Mouse (Mus musculus): Measurements from ENCODE around the gene Itgb4.
A peak's percentile ranks its signal among the peaks of the same experiment; 100 is the strongest.

Itgb4 gene

DNA sequence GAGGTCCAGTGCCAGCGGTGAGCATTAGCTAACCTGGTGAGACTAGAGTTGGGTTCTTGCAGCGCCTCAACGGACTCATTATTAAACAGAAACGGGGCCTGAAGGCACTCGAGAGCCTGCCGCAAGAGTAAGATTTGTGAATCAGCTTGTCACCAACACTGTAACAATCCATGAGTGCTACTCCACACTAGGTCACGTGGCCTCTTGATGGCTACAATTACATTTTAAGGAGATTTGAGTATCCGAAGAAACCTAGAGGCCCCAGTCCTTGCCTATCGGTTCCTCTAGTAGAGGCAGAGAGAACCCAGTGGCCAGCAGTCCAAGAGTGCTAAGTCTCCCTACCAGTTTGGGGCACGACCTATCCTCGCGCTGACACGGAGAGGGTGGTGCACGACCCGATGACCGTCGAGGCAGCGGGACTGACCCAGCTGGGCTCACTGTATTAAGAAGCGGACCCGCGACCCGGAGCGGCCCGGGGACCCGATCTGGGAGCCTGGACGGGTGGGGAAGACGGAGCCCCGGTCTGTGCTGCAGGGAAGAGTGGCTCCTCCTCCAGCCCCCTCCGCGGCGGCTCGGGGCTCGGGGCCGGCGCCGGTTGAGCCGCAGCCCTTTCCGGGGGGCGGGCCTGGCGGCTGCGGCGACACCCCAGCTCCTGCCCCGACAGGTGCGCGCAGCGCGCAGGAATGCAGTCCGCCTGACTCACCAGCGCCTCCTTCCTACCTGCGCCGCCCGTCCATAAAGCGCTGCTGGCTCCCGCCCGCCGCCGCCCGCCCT is at the start of gene Itgb4:
Itgb4 (plus strand) TSS at position 401 of the 774 bp plus-strand sequence.
- DNase-seq (ENCODE audit: low read depth, low spot score) = peak; percentile 64
- Histone ChIP-seq H3K27me3 (ENCODE audit: control insufficient read depth, insufficient read depth, low read length, poor library complexity, severe bottlenecking) (no peaks in the 10 kb centered on the region), H3K36me3 (ENCODE audit: control insufficient read depth, insufficient read depth, low read length, poor library complexity, severe bottlenecking) (no peaks in the 10 kb centered on the region)

DNA sequence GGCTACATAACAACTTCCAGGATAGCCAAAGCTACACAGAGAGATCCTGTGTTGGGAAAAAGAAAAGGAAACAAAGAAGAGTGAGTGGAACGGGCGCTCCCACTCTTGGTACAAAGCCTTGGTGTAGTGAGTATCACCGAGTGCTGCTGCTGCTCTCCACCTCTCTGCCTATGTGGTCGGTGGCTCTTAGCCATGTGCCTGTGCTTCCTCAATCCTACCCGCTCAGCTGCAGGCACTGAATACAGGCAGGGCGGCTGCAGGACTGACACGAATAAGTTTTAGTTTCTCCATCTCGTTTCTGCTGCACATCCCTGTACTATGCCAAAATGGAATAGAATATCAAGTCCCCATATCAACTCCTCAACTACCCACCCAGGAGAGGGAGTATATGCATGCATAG is 45.5 kb upstream of the Itgb4 start:
- H3K27me3 ChIP-seq (ENCODE audit: control insufficient read depth, insufficient read depth, low read length, poor library complexity, severe bottlenecking) = no peaks in the 10 kb centered on the region
- peak; percentile 58 for DNase-seq (ENCODE audit: low read depth, low spot score)
- H3K36me3 ChIP-seq (ENCODE audit: control insufficient read depth, insufficient read depth, low read length, poor library complexity, severe bottlenecking) = peaks cover 2% of the 10 kb centered on the region

DNA sequence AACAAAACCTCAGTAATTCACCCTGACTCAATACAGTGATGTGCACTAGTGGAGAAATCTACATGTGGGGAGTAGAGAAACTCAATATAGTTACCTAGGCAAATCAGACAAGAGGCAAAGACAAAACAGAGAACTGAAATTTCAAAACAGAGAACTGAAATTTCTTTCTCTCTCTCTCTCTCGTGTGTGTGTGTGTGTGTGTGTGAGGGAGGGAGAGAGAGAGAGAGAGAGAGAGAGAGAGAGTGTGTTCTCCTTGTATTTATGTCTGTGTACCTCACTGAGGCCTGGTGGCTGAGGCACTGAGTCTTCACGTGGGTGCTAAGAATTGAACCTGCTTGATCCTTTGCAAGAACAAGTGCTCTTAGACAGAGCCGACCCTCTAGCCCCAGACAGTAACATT is 44.7 kb upstream of the Itgb4 start:
- H3K27me3 ChIP-seq (ENCODE audit: control insufficient read depth, insufficient read depth, low read length, poor library complexity, severe bottlenecking) = no peaks in the 10 kb centered on the region
- no peaks in the 10 kb centered on the region for H3K36me3 ChIP-seq (ENCODE audit: control insufficient read depth, insufficient read depth, low read length, poor library complexity, severe bottlenecking)
- peak; percentile 83 for DNase-seq (ENCODE audit: low read depth, low spot score)

DNA sequence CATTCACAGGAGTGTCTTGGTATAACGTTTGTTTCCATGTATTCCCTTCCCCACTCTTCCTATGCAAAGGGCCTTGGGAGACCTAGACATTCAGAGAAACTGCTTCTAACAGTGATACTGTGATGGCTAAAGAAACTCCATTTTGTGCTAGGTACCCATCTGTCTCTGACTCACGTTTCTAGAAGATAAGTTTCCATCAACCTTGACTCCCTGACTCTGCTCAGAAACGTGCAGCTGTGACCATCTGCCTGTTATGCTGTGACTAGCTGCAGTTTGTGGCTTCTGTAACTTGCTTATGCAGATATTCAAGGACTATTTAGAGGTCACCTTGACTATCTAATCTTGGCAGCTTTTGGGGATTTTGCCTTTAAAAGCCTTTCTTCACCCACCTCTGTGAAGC is 43.3 kb upstream of the Itgb4 start:
- H3K36me3 ChIP-seq (ENCODE audit: control insufficient read depth, insufficient read depth, low read length, poor library complexity, severe bottlenecking) = peaks cover 3% of the 10 kb centered on the region; the same call in 1 of the 2 replicates
- DNase-seq (ENCODE audit: low read depth, low spot score) = no peak
- H3K27me3 ChIP-seq (ENCODE audit: control insufficient read depth, insufficient read depth, low read length, poor library complexity, severe bottlenecking) = no peaks in the 10 kb centered on the region

- peak; percentile 99 for DNase-seq (ENCODE audit: low read depth, low spot score)
- H3K27me3 ChIP-seq (ENCODE audit: control insufficient read depth, insufficient read depth, low read length, poor library complexity, severe bottlenecking) = no peaks in the 10 kb centered on the region
- H3K36me3 ChIP-seq (ENCODE audit: control insufficient read depth, insufficient read depth, low read length, poor library complexity, severe bottlenecking) = peaks cover 7% of the 10 kb centered on the region; the same call in 1 of the 2 replicates
Observed at GRCm38 (mm10) chr11:115933108-115933746, 41.3 kb upstream of the Itgb4 start, which contains the start of the genes Sap30bp and Recql5. Gene Sap30bp, plus strand, starts transcription at chr11:115933282. Gene Recql5, minus strand, starts transcription at chr11:115933477.

DNA sequence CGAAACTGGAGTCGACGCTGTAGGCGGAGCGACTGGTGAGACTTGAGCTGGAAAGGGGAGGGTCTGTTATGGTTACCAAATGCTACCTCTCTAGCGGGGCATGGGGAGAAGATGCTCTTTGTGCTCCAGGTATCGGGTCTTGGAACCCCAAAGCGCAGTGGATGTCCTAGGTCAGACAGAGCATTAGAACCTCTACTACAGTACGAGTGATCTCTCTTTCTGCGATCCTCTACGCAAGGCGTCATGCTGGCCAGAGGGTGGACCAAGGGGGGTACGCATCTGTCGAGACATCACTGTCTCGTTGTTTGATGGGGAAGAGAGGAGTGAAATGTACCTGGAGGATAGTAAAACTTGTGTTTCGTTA is 40.8 kb upstream of the Itgb4 start:
- H3K27me3 ChIP-seq (ENCODE audit: control insufficient read depth, insufficient read depth, low read length, poor library complexity, severe bottlenecking) = no peaks in the 10 kb centered on the region
- H3K36me3 ChIP-seq (ENCODE audit: control insufficient read depth, insufficient read depth, low read length, poor library complexity, severe bottlenecking) = peaks cover 7% of the 10 kb centered on the region; the same call in 1 of the 2 replicates
- no peak for DNase-seq (ENCODE audit: low read depth, low spot score)

DNA sequence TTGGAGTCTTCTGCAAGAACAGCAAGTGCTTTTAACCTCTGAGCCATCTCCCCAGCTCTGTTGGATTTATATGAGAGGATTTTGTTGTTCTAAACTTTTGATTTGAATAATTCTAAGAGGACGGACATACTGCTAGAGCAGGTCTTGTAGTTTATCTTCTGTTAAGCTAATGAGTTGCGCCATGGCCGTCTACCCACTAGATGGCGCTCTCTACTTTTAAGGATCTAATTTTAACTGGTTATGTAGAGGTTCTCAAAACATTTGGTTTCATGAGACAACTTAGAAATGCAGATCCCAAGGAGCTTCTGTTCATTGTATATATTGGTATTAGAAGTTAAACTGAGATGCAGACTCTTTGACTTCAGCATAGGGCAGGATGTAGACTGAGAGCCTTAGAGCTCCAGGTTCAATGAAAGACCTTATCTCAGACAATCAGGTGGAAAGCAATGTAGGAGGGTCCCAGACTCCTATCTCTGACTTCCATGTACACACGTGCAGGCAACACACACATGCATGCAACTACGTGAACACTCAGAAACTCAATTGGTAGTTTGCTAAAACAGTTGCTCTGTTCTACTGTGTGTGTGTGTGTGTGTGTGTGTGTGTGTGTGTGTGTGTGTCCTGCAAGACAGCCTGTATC is 34.7 kb upstream of the Itgb4 start:
- DNase-seq (ENCODE audit: low read depth, low spot score) = peak; percentile 83
- Histone ChIP-seq H3K36me3 (ENCODE audit: control insufficient read depth, insufficient read depth, low read length, poor library complexity, severe bottlenecking) (peaks cover 9% of the 10 kb centered on the region), H3K27me3 (ENCODE audit: control insufficient read depth, insufficient read depth, low read length, poor library complexity, severe bottlenecking) (no peaks in the 10 kb centered on the region; the same call in 1 of the 2 replicates)

GRCm38 (mm10) chr11:115941980-115942379 is 32.5 kb upstream of the Itgb4 start:
- no peaks in the 10 kb centered on the region; the same call in 1 of the 2 replicates for H3K27me3 ChIP-seq (ENCODE audit: control insufficient read depth, insufficient read depth, low read length, poor library complexity, severe bottlenecking)
- peaks cover 6% of the 10 kb centered on the region for H3K36me3 ChIP-seq (ENCODE audit: control insufficient read depth, insufficient read depth, low read length, poor library complexity, severe bottlenecking)
- DNase-seq (ENCODE audit: low read depth, low spot score) = no peak

GRCm38 (mm10) chr11:115945247-115945646 is 29.3 kb upstream of the Itgb4 start:
- no peak for DNase-seq (ENCODE audit: low read depth, low spot score)
- H3K36me3 ChIP-seq (ENCODE audit: control insufficient read depth, insufficient read depth, low read length, poor library complexity, severe bottlenecking) = no peaks in the 10 kb centered on the region; the same call in none of the 2 replicates
- H3K27me3 ChIP-seq (ENCODE audit: control insufficient read depth, insufficient read depth, low read length, poor library complexity, severe bottlenecking) = no peaks in the 10 kb centered on the region; the same call in 1 of the 2 replicates

DNA sequence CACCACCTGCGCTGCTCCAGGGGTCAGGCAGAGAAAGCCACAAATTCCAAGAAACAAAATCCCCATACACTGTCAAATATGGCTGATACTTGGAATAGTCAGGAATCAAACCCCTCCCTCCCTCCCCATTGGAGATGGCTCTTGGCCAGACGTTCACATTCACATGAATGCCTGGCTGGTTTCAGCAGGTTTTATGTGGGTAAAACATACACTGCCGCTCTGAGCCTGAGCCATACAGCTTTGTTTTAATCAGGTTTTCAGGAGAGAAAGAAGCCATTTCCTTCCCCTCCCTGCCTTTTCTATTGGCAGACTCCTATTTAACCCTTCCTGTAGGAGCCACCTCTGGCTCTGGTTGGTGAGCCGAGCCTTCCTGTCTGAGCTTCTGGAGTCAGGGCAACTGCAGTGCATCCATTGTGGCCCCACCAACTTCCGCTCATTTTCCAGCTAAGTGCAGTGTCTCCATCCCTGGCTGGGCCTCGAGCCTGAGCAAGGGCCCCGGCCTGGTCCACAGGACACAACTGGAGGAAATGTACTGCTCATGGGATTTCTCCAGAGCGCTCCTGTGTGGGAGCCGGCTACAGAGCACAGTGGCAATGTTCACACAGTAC is 28.2 kb upstream of the Itgb4 start:
- Histone ChIP-seq H3K36me3 (ENCODE audit: control insufficient read depth, insufficient read depth, low read length, poor library complexity, severe bottlenecking) (no peaks in the 10 kb centered on the region; the same call in none of the 2 replicates), H3K27me3 (ENCODE audit: control insufficient read depth, insufficient read depth, low read length, poor library complexity, severe bottlenecking) (no peaks in the 10 kb centered on the region; the same call in 1 of the 2 replicates)
- DNase-seq (ENCODE audit: low read depth, low spot score) = no peak

GRCm38 (mm10) chr11:115948316-115948715 is 26.2 kb upstream of the Itgb4 start:
- DNase-seq (ENCODE audit: low read depth, low spot score) = no peak
- no peaks in the 10 kb centered on the region; the same call in 1 of the 2 replicates for H3K27me3 ChIP-seq (ENCODE audit: control insufficient read depth, insufficient read depth, low read length, poor library complexity, severe bottlenecking)
- peaks cover 4% of the 10 kb centered on the region for H3K36me3 ChIP-seq (ENCODE audit: control insufficient read depth, insufficient read depth, low read length, poor library complexity, severe bottlenecking)

DNA sequence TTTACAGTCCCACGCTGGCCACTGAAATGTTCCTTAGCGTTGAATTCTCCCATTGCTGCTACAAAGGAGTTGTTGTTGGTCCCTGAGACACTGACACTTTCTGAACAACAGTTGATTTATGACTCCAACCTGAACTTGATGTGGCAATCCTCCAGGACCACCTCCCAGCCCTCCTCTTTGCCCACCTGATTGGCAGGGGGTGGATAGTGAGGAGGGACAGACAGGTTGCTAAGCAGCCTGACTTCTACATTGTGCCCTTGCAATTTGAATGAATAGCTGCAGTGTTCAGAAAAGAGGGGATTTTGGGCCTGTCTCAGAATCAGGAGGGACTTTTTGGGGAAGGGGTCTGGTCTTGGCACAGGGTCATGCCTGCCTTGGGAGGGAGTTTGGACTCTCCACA is 23.8 kb upstream of the Itgb4 start:
- Histone ChIP-seq H3K36me3 (ENCODE audit: control insufficient read depth, insufficient read depth, low read length, poor library complexity, severe bottlenecking) (peaks cover 9% of the 10 kb centered on the region; the same call in 1 of the 2 replicates), H3K27me3 (ENCODE audit: control insufficient read depth, insufficient read depth, low read length, poor library complexity, severe bottlenecking) (no peaks in the 10 kb centered on the region)
- DNase-seq (ENCODE audit: low read depth, low spot score) = no peak

- H3K27me3 ChIP-seq (ENCODE audit: control insufficient read depth, insufficient read depth, low read length, poor library complexity, severe bottlenecking) = no peaks in the 10 kb centered on the region
- H3K36me3 ChIP-seq (ENCODE audit: control insufficient read depth, insufficient read depth, low read length, poor library complexity, severe bottlenecking) = peaks cover 17% of the 10 kb centered on the region; the same call in 1 of the 2 replicates
- no peak for DNase-seq (ENCODE audit: low read depth, low spot score)
Observed at GRCm38 (mm10) chr11:115954712-115955111, 19.8 kb upstream of the Itgb4 start.

- peaks cover 17% of the 10 kb centered on the region; the same call in 1 of the 2 replicates for H3K36me3 ChIP-seq (ENCODE audit: control insufficient read depth, insufficient read depth, low read length, poor library complexity, severe bottlenecking)
- no peaks in the 10 kb centered on the region for H3K27me3 ChIP-seq (ENCODE audit: control insufficient read depth, insufficient read depth, low read length, poor library complexity, severe bottlenecking)
- no peak for DNase-seq (ENCODE audit: low read depth, low spot score)
Observed at GRCm38 (mm10) chr11:115955195-115955858, 19.2 kb upstream of the Itgb4 start.
